Mouse (Mus musculus) forebrain, embryonic 11.5 days (tissue): ENCODE results near the gene Coro1a. TPM values are rescaled to one million over a fixed set of nuclear protein-coding genes. Genes with fewer than 3 reads are reported as not detected.
"Not testable (repeated sequence)": the region's sequence is repeated elsewhere in the genome, so short reads cannot be mapped to it uniquely, and the experiment has no call there.

Source experiments
- ATAC-seq: fragments of 200-750 bp; cut with Nextera tagmentation; replicated peaks from 2 replicates; pipeline ENCODE4 v1.8.0; 2017; ENCODE audit warnings: moderate TSS enrichment; ENCODE audit not compliant: low FRiP score
- DNase-seq: peaks from one replicate; pipeline ENCODE4 v3.0.0-alpha.2; 2017; ENCODE audit warnings: low spot score
- H3K27ac ChIP-seq: fragments of 300-500 bp; sonication (generic); 2 replicates; pipeline ENCODE4 v1.5.1; 2014; ENCODE audit warnings: low read depth, low read length
- H3K27me3 ChIP-seq: fragments of 300-500 bp; sonication (generic); 2 replicates; pipeline ENCODE4 v1.6.1; 2014; ENCODE audit warnings: mild to moderate bottlenecking, low read length, mixed read lengths; ENCODE audit not compliant: control insufficient read depth, insufficient read depth
- H3K36me3 ChIP-seq: fragments of 300-500 bp; sonication (generic); 2 replicates; pipeline ENCODE4 v1.6.1; 2014; ENCODE audit warnings: mild to moderate bottlenecking, low read length, moderate library complexity, mixed read lengths; ENCODE audit not compliant: control insufficient read depth, insufficient read depth
- H3K4me1 ChIP-seq: fragments of 300-500 bp; sonication (generic); replicated peaks from 2 replicates; pipeline ENCODE4 v1.6.1; 2014; ENCODE audit warnings: low read length, mixed read lengths; ENCODE audit not compliant: control insufficient read depth, insufficient read depth
- H3K4me2 ChIP-seq: fragments of 300-500 bp; sonication (generic); 2 replicates; pipeline ENCODE4 v1.6.1; 2014; ENCODE audit warnings: low read depth, mild to moderate bottlenecking, low read length, moderate library complexity, mixed read lengths; ENCODE audit not compliant: severe bottlenecking
- H3K4me3 ChIP-seq: fragments of 300-500 bp; sonication (generic); 2 replicates; pipeline ENCODE4 v1.5.1; 2014; ENCODE audit warnings: low read depth, low read length
- H3K9ac ChIP-seq: fragments of 300-500 bp; sonication (generic); 2 replicates; pipeline ENCODE4 v1.6.1; 2014; ENCODE audit warnings: low read length
- H3K9me3 ChIP-seq: fragments of 300-500 bp; sonication (generic); 2 replicates; pipeline ENCODE4 v1.6.1; 2016; ENCODE audit warnings: low read length, mixed read lengths; ENCODE audit not compliant: control insufficient read depth
- WGBS: fragments of 180-500 bp; shearing (Covaris S2); extraction: QIAGEN DNeasy Blood & Tissue Kit; methylation state at CpG from one replicate; pipeline ENCODE4 v1.1.7; 2014; 5-methylcytosine and 5-hydroxymethylcytosine counted together
- polyA plus RNA-seq: library from polyadenylated mRNA; unstranded; fragments of >200 nt; fragmentation: Nextera tagmentation; extraction: Ambion mirVana; gene quantifications from 2 replicates; pipeline ENCODE4 v1.2.1, GENCODE M21; 2014

The Coro1a gene
- polyA plus RNA-seq, 1 experiment from 2014 or later, result 39.0 TPM

GRCm38 (mm10) chr7:126740977-126741376 is 33.4 kb upstream of the Coro1a start:
- Histone ChIP-seq H3K4me2 (no peak overlapping the region), H3K9ac (no peak overlapping the region), H3K36me3 (no peaks in the 10 kb centered on the region), H3K9me3 (no peaks in the 10 kb centered on the region), H3K4me3 (no peak overlapping the region), H3K27ac (no peak overlapping the region), H3K4me1 (no peaks in the 10 kb centered on the region), H3K27me3 (no peaks in the 10 kb centered on the region)
- WGBS, result 79% methylated on average over 5 of the region's 5 CpGs
- DNase-seq, result no peak
- no peak for ATAC-seq

- whole genome bisulfite sequencing, result 82% methylated on average over 13 of the region's 13 CpGs
- no peak overlapping the region for H3K4me3 ChIP-seq
- DNase-seq, result no peak
- H3K4me2 ChIP-seq, result no peak overlapping the region
- H3K9me3 ChIP-seq, result no peaks in the 10 kb centered on the region
- H3K27ac ChIP-seq, result no peak overlapping the region
- H3K27me3 ChIP-seq, result no peaks in the 10 kb centered on the region
- H3K36me3 ChIP-seq, result no peaks in the 10 kb centered on the region
- H3K9ac ChIP-seq, result no peak overlapping the region
- H3K4me1 ChIP-seq, result no peaks in the 10 kb centered on the region
- ATAC-seq, result no peak
Measured at GRCm38 (mm10) chr7:126740132-126740735, 32.6 kb upstream of the Coro1a start.

- Histone ChIP-seq H3K4me2 (no peak overlapping the region), H3K27ac (no peak overlapping the region), H3K9ac (no peak overlapping the region), H3K27me3 (no peaks in the 10 kb centered on the region), H3K36me3 (no peaks in the 10 kb centered on the region), H3K4me1 (no peaks in the 10 kb centered on the region), H3K4me3 (no peak overlapping the region), H3K9me3 (no peaks in the 10 kb centered on the region)
- WGBS, result 90% methylated on average over 17 of the region's 17 CpGs
- ATAC-seq (no peak), DNase-seq (no peak)
Measured at GRCm38 (mm10) chr7:126739551-126739950, 32.0 kb upstream of the Coro1a start.

- no peak overlapping the region for H3K4me3 ChIP-seq
- H3K27me3 ChIP-seq, result no peaks in the 10 kb centered on the region
- no peaks in the 10 kb centered on the region for H3K9me3 ChIP-seq
- H3K4me1 ChIP-seq, result no peaks in the 10 kb centered on the region
- DNase-seq, result no peak
- ATAC-seq, result no peak
- no peak overlapping the region for H3K4me2 ChIP-seq
- no peak overlapping the region for H3K9ac ChIP-seq
- no peak overlapping the region for H3K27ac ChIP-seq
- H3K36me3 ChIP-seq, result no peaks in the 10 kb centered on the region
- WGBS, result 85% methylated on average over 8 of the region's 8 CpGs
Measured at GRCm38 (mm10) chr7:126736122-126736521, 28.5 kb upstream of the Coro1a start.

- H3K4me1 ChIP-seq, H3K36me3 ChIP-seq, H3K9ac ChIP-seq, H3K4me3 ChIP-seq, ATAC-seq, H3K27ac ChIP-seq, H3K27me3 ChIP-seq, DNase-seq, H3K4me2 ChIP-seq, H3K9me3 ChIP-seq: not testable (repeated sequence)
- 91% methylated on average over 4 of the region's 4 CpGs for WGBS
Measured at GRCm38 (mm10) chr7:126730256-126730789, 22.7 kb upstream of the Coro1a start.

GRCm38 (mm10) chr7:126725667-126726066 is 18.1 kb upstream of the Coro1a start:
- H3K4me3 ChIP-seq, result no peak overlapping the region

GRCm38 (mm10) chr7:126725077-126725476 is 17.5 kb upstream of the Coro1a start:
- 84% methylated on average over 3 of the region's 3 CpGs for WGBS
- no peaks in the 10 kb centered on the region for H3K9me3 ChIP-seq
- H3K27ac ChIP-seq, result no peak overlapping the region
- no peak overlapping the region for H3K4me3 ChIP-seq
- H3K27me3 ChIP-seq, result no peaks in the 10 kb centered on the region
- no peaks in the 10 kb centered on the region for H3K4me1 ChIP-seq
- DNase-seq, result no peak
- H3K36me3 ChIP-seq, result no peaks in the 10 kb centered on the region
- no peak overlapping the region for H3K9ac ChIP-seq
- no peak for ATAC-seq
- no peak overlapping the region for H3K4me2 ChIP-seq

More at GRCm38 (mm10) chr7:126725667-126726066, 18.1 kb upstream of the Coro1a start:
- no peaks in the 10 kb centered on the region for H3K27me3 ChIP-seq
- H3K9ac ChIP-seq, result no peak overlapping the region
- H3K27ac ChIP-seq, result no peak overlapping the region
- ATAC-seq (no peak), DNase-seq (no peak)
- 87% methylated on average over 5 of the region's 5 CpGs for WGBS
- no peaks in the 10 kb centered on the region for H3K4me1 ChIP-seq
- no peaks in the 10 kb centered on the region for H3K36me3 ChIP-seq
- H3K4me2 ChIP-seq, result no peak overlapping the region
- no peaks in the 10 kb centered on the region for H3K9me3 ChIP-seq

GRCm38 (mm10) chr7:126721635-126722034 is 14.0 kb upstream of the Coro1a start:
- ATAC-seq, result no peak
- WGBS, result 93% methylated on average over 13 of the region's 13 CpGs
- H3K27me3 ChIP-seq, result no peaks in the 10 kb centered on the region

GRCm38 (mm10) chr7:126718787-126719337 is 11.3 kb upstream of the Coro1a start:
- Histone ChIP-seq H3K36me3 (no peaks in the 10 kb centered on the region), H3K27ac (no peak overlapping the region), H3K4me2 (no peak overlapping the region), H3K4me1 (no peaks in the 10 kb centered on the region), H3K9me3 (no peaks in the 10 kb centered on the region), H3K4me3 (no peak overlapping the region), H3K9ac (no peak overlapping the region), H3K27me3 (no peaks in the 10 kb centered on the region)
- ATAC-seq (no peak), DNase-seq (no peak)
- 95% methylated on average over 5 of the region's 5 CpGs for WGBS

More at GRCm38 (mm10) chr7:126721635-126722034, 14.0 kb upstream of the Coro1a start:
- Histone ChIP-seq H3K4me3 (no peak overlapping the region), H3K4me2 (no peak overlapping the region), H3K36me3 (no peaks in the 10 kb centered on the region), H3K4me1 (no peaks in the 10 kb centered on the region), H3K9me3 (no peaks in the 10 kb centered on the region), H3K27ac (no peak overlapping the region), H3K9ac (no peak overlapping the region)
- no peak for DNase-seq
